Mouse (Mus musculus) retina, adult 2 months (tissue): ENCODE results near the gene Ier3.

Experiments used
- DNase-seq: peaks from one replicate; pipeline ENCODE4 v3.0.0-alpha.2; 2012; ENCODE audit warnings: low read depth, low spot score

The Ier3 gene

DNA sequence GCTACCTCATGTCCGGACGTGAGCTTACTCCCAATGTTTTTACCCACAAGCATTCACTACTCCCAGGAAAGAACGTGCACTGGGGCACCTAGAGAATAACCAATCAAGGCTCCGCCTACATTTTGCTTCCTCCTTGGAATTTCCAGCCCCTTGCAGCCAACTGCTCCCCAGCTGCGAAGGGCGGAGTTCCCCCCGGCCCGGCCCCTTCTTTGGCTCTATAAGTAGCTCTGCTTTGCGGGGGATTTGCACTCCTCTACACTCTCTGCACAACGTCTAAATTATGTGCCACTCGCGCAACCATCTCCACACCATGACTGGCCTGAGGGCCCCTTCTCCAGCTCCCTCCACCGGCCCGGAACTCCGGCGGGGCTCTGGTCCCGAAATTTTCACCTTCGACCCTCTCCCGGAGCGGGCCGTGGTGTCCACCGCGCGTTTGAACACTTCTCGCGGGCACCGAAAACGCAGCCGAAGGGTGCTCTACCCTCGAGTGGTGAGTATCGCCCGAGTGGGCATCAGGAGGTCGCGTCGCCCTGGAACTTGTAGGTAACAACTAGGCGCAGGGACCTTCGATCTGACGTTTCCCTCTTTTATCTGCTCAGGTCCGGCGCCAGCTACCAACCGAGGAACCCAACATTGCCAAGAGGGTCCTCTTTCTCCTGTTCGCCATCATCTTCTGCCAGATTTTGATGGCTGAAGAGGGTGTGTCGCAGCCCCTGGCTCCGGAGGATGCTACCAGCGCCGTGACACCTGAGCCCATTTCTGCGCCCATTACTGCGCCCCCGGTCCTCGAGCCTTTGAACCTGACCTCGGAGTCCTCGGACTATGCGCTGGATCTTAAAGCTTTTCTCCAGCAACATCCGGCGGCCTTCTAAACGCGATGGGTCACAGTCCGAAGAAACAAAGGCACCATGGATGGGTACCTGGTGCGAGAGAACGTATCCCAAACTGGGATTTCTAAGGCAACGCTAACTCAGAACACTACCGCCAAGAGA lies at the start of gene Ier3:
Gene Ier3, plus strand, starts transcription at position 246 of the 992 bp plus-strand sequence.
- DNase-seq: peak; percentile 76

DNA sequence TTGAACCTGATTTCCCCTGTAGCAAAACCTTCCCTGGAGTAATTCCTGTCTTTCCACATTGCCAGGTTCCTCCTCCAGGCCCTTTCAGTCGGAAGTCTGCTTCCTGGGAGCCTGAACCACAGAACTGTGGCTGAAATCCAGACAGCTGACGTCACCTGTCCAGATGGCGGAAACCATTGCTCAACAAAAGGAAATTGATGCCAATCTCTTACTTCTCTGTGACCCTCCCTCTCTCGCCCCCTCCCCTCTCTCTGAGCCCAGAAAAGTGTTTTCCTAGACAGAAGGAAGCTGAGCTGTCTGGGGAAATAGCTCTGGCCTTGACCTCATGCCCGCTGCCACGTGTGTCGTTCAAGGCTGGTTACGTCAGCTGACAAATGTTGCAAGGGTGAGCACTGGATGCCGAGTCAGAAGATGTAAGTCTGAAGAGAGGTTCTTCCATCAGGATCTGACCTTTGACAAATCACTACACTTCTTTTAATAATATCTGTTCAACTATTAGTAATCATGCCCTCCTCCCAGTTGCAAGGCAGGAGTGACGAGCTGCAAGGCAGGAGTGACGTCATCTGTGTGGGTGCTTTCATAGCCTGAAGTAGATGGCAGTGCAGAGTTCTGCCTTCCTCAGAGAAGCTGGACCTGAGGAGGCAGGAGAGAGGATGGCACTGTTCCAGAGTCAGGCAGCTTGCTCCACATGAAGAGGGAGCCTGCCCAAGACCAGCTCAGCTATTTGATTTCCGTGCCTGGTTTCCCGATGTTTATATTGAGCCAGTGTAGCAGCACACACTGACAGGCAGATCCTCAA lies 44.5 kb upstream of the Ier3 start:
- DNase-seq: no peak

DNA sequence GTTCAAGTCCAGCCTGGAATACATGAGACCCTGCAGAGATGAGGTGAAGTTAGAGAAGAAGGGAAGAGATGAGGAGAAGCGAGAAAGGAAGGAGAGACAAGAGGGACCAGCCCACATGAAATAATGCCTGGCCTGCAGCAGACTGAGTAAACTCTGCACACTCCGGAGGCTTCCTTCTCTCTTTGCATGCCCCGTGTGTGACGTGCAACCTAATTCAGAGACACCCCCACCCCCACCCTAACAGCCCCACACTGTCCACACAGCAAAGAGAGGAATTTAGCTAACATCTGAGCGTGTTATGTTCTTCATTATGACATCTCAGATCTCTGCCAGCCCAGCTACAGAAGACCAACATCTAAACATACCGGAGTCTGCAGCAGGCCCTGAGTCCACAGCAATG lies 42.5 kb upstream of the Ier3 start:
- no peak for DNase-seq

DNA sequence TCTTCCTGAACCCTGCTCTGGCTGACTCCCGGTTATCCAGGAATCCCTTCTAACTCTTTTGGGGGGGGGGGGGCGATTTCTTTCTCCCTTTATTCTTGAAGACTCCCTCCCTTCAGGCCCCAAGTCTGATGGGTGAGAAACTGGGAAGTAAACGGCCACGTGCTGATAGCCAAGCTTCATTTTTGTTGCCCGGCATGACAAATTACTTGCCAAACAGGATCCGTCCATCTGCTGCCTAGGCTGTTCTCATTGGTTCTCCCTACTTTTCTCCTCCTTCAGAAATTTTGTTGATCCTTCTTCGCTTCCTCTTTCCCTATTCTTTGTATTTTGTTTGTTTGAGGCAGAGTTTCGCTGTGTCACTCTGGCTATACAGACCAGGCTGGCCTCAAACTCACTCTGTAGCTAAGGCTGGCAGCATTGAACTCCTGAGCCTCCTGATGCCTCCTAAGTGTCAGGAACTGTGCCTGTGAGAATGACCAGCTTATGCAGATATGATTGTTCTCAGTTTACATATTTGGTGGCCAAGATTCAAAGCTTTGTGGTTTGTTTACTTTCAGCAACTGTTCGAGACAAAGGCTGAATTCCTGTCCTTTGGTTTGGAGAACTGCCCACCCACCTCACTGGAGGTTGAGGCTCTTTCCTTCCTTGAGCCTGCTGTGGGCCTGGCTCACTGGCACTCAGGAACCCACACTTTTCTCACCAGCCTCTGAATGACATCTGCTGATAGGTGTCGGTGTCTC lies 41.8 kb upstream of the Ier3 start:
- no peak for DNase-seq

DNA sequence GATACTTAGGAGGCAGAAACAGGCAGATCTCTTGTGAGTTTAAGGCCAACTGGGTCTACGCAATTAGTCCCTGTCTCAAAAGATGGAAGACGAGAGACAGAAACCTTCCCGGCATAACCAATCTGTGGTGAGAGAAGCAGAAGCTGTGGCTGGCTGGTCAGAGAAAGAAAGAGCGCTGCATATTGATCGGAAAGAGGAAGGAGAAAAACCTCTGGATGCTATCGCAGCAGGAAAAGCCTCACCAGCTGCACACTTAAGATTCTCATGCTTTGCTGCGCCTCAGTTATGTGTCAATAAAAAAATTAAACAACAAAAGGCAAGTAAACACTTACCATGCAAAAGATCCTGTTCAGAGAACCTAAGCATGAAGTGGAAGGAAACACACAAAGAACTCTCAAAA lies 41.1 kb upstream of the Ier3 start:
- no peak for DNase-seq

DNA sequence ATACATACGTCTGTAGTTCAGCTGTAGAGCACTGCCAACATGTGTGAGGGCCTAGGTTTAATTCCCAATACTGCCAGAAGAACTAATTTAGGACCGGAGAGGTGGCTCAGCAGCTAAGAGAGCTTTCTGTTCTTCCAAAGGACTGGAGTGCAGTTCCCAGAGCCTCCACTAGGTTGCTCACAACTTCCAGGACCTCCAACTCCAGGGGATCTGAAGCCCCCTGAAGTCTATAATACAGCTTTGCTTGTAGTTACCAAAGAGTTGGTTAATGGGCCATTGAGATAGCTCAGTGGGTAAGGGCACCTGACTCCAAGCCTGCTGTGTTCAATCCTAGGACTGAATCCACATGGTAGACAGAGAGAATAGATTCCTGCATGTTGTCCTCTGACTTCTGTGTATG lies 39.1 kb upstream of the Ier3 start:
- DNase-seq: no peak

DNA sequence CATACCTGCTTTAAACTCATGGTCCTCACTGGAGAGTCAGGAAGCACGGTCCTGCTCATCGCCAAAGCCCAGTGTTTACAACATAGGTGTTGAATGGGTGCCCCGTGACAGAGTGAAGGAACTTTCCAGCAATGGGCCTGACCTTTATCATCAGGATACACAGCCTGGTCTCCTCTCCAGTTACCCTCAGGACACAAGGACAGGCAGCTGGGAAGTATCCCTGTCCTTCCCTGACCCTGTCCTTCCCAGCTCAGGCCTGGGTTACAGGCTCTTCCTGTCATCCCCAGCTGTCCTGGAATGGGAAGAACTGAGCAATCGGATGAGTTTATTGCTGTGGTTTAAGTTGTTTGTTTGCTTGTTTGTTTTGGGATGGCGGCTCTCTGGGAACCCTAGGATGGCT lies 38.6 kb upstream of the Ier3 start:
- no peak for DNase-seq

DNA sequence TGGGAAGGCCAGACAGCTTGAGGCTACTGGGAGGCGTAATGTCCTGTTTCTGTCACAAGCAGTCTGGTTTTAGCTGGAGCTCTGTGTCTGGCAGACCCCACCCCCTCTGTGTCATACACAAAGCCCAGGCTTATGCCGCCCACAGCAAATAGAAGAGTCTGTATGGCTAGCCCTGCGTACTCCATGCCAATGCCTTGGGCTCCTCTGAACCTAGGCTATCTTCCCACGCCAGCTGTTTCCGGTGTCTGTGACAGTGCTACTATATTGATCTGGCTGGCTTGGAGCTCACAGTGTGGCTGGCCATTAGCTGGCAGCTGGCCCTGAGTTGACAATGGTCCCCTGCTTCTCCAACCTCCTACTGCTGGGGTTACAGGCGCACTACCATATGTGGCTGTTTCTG lies 37.5 kb upstream of the Ier3 start:
- DNase-seq: no peak

DNA sequence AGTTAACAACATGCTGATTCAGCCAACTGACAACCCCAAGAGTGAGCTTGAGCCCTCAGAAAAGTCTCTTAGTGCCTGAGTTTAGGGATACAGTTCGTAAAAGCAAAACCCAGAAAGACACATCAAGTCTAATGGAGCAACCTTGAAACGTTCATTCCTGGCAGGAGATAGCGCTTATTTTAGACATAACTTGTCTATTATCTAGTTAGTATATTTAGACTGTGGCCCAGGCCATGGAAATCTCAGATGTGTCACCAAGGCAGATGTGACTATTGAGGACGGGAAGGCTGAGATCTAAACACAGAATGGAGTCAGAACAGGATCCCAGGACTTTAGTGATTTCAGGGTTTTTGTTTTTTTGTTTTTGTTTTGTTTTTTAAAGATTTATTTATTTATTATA lies 36.3 kb upstream of the Ier3 start:
- DNase-seq: no peak

DNA sequence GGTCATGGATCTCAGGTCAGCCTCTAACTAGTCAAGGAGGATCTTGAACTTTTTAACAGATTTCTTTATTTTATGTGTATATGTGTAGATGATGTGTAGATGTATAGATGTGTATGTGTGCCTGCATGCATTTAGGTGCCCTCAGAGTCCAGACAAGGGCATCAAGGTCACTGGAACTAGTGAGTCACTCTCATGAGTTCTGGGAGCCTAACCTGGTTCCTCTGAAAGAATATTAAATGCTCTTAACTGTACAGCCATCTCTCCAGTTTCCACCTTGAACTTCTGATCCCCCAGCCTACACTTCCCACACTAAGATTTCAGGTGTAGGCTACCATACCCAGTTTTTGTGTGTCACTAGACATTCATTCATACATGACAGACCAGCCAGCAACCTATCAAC lies 34.0 kb upstream of the Ier3 start:
- DNase-seq: no peak

DNA sequence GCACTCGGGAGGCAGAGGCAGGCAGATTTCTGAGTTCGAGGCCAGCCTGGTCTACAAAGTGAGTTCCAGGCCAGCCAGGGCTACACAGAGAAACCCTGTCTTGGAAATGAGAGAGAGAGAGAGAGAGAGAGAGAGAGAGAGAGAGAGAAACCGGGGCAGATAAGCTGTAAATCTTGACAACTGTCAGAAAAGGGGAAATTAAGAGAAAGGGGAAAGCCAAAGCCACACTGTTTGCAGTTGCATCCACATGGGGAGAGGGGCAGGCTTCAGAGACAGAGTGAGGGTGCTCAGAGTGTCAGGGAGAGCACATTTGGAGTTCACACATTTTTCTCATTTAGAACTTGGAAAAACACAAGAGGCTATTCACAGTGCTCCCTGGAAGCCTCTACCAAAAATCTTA lies 33.5 kb upstream of the Ier3 start:
- DNase-seq: no peak

DNA sequence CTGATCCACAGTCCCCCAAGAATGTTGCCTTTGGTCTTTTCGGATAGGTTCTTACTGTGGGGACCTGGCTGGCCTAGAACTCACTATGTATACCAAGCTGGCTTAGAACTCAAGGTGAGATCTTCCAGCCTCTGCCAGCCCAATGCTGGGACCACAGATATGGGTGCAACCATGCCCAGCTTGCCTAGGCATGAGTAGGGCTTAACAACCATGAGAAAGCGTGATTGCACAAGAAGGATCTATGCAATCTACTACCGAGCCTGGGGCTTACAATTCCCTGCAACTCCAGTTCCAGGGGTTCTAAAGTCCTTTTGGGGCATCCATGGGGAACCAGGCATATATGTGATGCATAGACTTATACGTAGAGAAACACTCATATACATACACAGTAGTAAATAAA lies 30.6 kb upstream of the Ier3 start:
- DNase-seq: no peak

DNA sequence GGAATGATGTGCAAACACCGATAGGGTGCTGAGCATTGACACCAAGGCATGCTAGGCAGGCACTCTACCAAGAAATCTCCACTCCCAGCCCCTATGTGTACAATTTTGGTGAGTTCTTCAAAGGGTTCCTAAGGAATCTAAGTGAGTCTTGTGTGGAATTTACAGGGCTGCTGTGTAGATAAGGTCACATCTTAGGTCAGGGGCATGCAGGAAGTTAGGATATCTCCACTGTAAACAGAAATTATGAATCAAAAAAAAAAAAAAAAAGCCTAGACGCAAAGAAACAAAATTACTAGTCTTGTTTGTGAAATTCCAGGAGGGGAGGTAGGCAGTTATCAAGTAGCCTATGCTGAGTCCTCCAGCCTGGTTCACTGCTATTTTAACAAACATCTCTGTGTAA lies 28.6 kb upstream of the Ier3 start:
- DNase-seq: no peak

DNA sequence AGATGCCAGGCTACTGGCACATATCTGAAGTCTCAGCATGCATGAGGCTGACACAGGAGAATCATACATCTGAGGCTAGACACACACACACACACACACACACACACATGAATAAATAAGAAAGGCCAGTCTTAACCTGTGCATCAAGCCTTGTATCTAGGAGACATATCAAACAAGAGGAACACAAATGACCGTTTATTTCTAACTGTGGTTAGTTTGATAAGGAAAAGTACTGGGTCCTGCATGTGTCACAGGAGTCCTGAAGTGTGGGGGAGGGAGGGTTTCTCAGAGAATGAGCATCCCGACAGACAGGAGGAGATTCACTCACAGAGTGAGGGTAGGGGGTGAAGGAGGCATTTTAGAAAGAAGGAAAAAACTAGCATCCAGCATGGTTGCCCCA lies 26.4 kb upstream of the Ier3 start:
- no peak for DNase-seq

DNA sequence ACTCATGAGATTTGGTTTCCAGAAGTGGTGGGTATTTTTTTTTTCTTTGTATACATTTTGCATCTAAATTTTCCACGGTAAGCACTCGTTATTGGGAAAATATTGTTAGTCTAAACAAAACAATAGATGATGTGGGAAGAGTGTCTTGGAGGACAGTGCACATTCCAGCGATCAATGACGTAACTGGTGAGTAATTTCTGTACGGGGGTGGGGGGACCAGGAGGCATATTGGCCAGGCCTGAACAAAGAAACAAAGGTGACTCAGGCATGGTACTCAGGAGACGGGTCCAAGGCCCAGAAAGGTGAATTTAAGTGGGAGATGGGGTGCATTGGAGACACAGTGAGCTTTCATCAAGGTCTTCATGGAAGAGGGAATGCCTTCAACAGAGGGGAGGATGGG lies 25.8 kb upstream of the Ier3 start:
- DNase-seq: no peak

DNA sequence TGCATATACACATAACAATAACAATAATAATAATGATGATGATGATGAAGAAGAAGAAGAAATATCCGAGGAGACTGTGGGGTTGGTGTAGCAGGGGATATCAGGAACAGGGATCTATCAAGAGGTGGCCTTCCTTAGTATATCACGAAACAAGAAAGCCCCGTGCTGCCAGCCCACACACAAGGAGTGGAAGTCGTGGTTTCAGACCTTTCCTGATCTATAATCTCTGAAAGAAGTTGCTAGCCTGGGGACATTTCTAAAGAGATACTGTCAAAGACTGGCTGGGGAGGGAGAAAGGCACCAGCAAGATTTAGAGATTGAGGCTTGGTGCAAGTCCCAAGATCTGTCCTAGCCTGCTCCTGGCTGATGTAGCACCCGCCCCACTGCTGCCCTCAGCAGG lies 24.6 kb upstream of the Ier3 start:
- DNase-seq: no peak

DNA sequence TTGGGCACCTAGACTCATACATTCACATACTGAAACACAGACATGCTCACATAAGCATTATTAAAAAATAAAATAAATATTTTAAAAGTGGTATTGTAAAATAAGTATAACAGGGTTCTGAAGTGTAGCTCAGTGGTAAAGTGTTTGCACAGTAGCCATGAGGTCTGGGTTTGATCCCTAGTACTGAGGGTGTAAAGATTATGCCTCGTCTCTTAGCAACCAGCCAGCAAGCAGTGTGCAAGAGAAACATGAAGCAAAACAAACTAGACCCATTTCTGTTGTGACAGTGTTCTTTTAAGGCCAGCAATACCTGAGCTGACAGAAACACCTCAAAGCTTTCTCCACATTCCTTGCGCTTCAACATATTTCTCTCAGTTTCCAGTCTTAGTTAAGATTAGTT lies 20.6 kb upstream of the Ier3 start:
- DNase-seq: no peak

DNA sequence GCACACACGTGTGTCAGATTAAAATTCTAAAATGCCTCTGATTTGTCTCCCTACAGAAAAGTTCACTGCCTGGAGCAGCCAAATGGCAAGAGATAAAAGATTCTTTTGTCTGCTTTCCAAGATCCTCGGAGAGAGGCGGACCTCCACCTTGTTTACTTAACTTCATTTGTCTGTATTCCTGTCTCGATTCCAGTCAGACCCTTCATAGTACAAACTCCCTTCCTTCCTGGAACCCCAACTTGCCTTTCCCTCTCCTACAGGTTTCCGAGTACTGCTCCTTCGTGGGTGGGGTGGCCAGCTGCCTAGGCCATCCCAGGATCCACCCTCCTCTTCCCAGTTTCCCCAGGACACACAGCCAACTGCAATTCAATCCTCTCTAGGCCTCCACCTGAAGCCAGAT lies 18.5 kb upstream of the Ier3 start:
- DNase-seq: no peak

DNA sequence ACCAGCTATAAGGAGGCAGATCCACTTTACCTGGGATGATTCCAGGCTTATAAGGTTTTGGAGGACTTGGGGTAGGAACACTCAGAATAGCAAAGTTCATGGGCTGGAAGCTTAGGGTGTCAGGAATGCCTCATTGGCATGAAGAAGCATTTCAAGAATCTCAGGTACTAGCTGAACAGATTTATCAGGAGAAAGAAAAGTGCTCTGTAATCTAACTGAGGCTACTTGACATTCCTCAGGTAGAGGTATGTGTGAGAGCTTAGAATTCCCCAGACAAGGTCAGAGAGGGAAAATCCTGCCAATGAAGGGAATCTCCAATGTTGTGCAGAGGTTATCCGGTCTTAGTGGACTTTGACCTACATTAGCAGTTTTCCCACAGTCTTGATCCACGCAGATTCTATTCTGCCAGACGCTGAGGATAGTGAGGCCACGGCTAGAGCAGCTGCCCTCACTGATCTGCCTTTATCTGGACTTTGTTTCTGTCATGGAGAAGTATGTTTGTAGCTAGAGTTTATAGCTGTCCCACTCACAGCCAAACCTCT lies 17.6 kb upstream of the Ier3 start:
- no peak for DNase-seq

DNA sequence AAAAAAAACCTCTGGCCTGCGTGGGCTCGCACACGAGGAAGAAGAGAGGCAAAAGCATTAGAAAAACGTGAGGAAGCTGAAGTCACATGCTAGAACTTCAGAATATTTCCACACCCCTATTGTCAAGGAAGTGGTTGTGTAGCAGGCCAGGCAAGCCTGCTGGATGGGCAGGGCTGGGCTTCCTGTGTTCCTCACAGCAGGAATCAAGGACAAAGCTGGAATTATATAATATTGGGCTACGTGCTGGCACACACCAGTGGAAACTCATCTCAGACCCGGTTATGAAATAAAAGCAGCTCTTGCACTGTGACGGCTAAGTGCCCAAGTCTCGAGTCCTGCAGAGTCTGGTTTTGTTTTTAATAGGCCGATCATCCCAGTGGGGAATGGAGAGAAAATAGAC lies 13.4 kb upstream of the Ier3 start:
- DNase-seq: no peak

DNA sequence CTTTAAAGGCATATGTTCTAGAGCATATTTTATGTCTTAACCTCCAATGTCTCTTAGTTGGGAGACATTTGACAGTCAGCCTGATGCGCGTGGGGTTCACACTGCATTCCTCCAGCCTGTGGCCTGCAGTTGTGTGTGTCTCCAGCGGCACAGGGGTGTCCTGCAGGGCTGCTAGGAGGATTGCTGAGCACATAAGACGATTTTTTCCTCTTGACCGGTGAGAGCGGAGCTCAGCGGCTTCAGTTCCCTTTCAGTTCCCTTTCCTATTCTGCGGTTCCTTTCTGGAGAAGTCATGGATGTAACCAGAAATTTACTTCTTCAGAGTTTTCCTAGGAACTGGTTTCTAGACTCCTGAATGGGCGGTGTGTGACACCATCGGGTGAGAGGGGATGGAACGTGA lies 12.1 kb upstream of the Ier3 start:
- no peak for DNase-seq
